Mouse (Mus musculus) liver, adult 2 months (tissue): ENCODE results near the gene Ecpas. TPM values are rescaled to one million over a fixed set of nuclear protein-coding genes. Genes with fewer than 3 reads are reported as not detected.

Experiments
- DNase-seq: peaks from one replicate; pipeline ENCODE4 v3.0.0-alpha.2; 2011; ENCODE audit warnings: low read depth, low spot score; ENCODE audit errors: extremely low read depth
- H3K27ac ChIP-seq: fragments of 200-500 bp; replicated peaks from 2 replicates; pipeline ENCODE4 v1.5.1; 2012; ENCODE audit warnings: low read depth, mild to moderate bottlenecking, control low read depth, inconsistent platforms, low read length; ENCODE audit not compliant: insufficient read depth
- H3K27me3 ChIP-seq: fragments of 200-500 bp; 2 replicates; pipeline ENCODE4 v1.6.1; 2012; ENCODE audit warnings: mild to moderate bottlenecking, moderate library complexity, low read length, inconsistent platforms; ENCODE audit not compliant: control insufficient read depth, insufficient read depth
- H3K36me3 ChIP-seq: fragments of 200-500 bp; 2 replicates; pipeline ENCODE4 v1.6.1; 2012; ENCODE audit warnings: low read length, inconsistent platforms; ENCODE audit not compliant: control insufficient read depth, insufficient read depth
- H3K4me1 ChIP-seq: fragments of 200-500 bp; 2 replicates; pipeline ENCODE4 v1.6.1; 2011; ENCODE audit warnings: low read length; ENCODE audit not compliant: control insufficient read depth, insufficient read depth
- H3K4me3 ChIP-seq: fragments of 200-500 bp; 2 replicates; pipeline ENCODE4 v1.5.1; 2011; ENCODE audit warnings: low read depth, mild to moderate bottlenecking, control low read depth, low read length, moderate library complexity; ENCODE audit not compliant: insufficient read depth
- H3K79me2 ChIP-seq: fragments of 200-500 bp; 2 replicates; pipeline ENCODE4 v1.6.1; 2012; ENCODE audit warnings: inconsistent platforms, mild to moderate bottlenecking, low read length, moderate library complexity; ENCODE audit not compliant: control insufficient read depth, insufficient read depth
- H3K9ac ChIP-seq: fragments of 200-500 bp; 2 replicates; pipeline ENCODE4 v1.6.1; 2012; ENCODE audit warnings: low read depth, mild to moderate bottlenecking, control low read depth, inconsistent platforms, low read length
- CTCF ChIP-seq: fragments of 200-500 bp; IDR thresholded peaks from 2 replicates; pipeline ENCODE4 v1.5.1; 2011; ENCODE audit warnings: low read depth, low read length, control low read depth
- POLR2A ChIP-seq: fragments of 200-500 bp; IDR thresholded peaks from 2 replicates; pipeline ENCODE4 v1.6.1; 2011; ENCODE audit warnings: low read length, control low read depth; ENCODE audit not compliant: insufficient read depth; ENCODE audit errors: extremely low read depth
- WGBS: fragments of 180-500 bp; shearing (Covaris S2); methylation state at CpG from one replicate; pipeline ENCODE4 v1.1.7; 2018; 5-methylcytosine and 5-hydroxymethylcytosine counted together
- polyA plus RNA-seq: library from polyadenylated mRNA; depleted of rRNA; stranded (reverse); fragments of >200 nt; gene quantifications from 2 replicates; pipeline ENCODE4 v1.2.3, GENCODE M21; 2012; rRNA removed
- total RNA-seq: library from RNA; depleted of rRNA; stranded (reverse); fragments of >200 nt; gene quantifications from 2 replicates; pipeline ENCODE4 v1.2.3, GENCODE M21; 2014; rRNA removed

Gene Ecpas
- total and polyA plus RNA-seq, 2 experiments: 10.8 to 53.3 TPM

- TF ChIP-seq POLR2A (no peak), CTCF (no peak)
- Histone ChIP-seq H3K27ac (no peak overlapping the region), H3K4me3 (no peak overlapping the region), H3K27me3 (no peaks in the 10 kb centered on the region), H3K9ac (no peak overlapping the region), H3K4me1 (no peaks in the 10 kb centered on the region), H3K36me3 (no peaks in the 10 kb centered on the region), H3K79me2 (no peaks in the 10 kb centered on the region)
- 64% methylated on average over 10 of the region's 10 CpGs for WGBS
- peak; percentile 6 for DNase-seq
Observed at GRCm38 (mm10) chr4:58749101-58749500, 163.4 kb downstream of the Ecpas start.

Other genes with a start within 250 kb of the Ecpas start
- 0.07 TPM in 1 of 2 replicates, not detected in the other for gene Olfr267, start 125.0 kb downstream of the Ecpas start, total RNA-seq
- not detected in 2 replicates for gene Olfr267, start 125.0 kb downstream of the Ecpas start, polyA plus RNA-seq
- not detected in 2 replicates for gene Zkscan16, start 30.9 kb upstream of the Ecpas start, total RNA-seq
- gene Zkscan16, start 30.9 kb upstream of the Ecpas start, polyA plus RNA-seq: not detected in 2 replicates
- gene Ptgr1, start 74.4 kb upstream of the Ecpas start, total RNA-seq: 3.2 and 4.1 TPM in 2 replicates
- gene Ptgr1, start 74.4 kb upstream of the Ecpas start, polyA plus RNA-seq: 0.76 and 1.4 TPM in 2 replicates
- gene Dnajc25, start 82.3 kb upstream of the Ecpas start, total RNA-seq: 10.8 and 11.8 TPM in 2 replicates
- gene Dnajc25, start 82.3 kb upstream of the Ecpas start, polyA plus RNA-seq: 7.5 and 7.9 TPM in 2 replicates
- gene Gm20503, start 90.5 kb upstream of the Ecpas start, total RNA-seq: 0.60 TPM in 1 of 2 replicates, not detected in the other
- gene Gm20503, start 90.5 kb upstream of the Ecpas start, polyA plus RNA-seq: not detected in 2 replicates
- 10.1 and 14.7 TPM in 2 replicates for gene Gng10, start 122.3 kb upstream of the Ecpas start, total RNA-seq
- 5.5 and 6.0 TPM in 2 replicates for gene Gng10, start 122.3 kb upstream of the Ecpas start, polyA plus RNA-seq
- gene AI481877, start 226.2 kb upstream of the Ecpas start, total RNA-seq: not detected in 2 replicates
- gene AI481877, start 226.2 kb upstream of the Ecpas start, polyA plus RNA-seq: not detected in 2 replicates